Mouse (Mus musculus) myocyte (in vitro differentiated cells): ENCODE measurements at regions not wholly inside any gene's neighbourhood (a gene's known extent, or its start where the extent isn't known, plus 50 kb on each side); places are given as distances from the start of the nearest gene placed in this dataset.

Experiments
- H3K27me3 ChIP-seq: one replicate; pipeline ENCODE4 v1.6.1; 2011; ENCODE audit not compliant: control insufficient read depth, insufficient read depth, insufficient read length
- H3K36me3 ChIP-seq: one replicate; pipeline ENCODE4 v1.6.1; 2011; ENCODE audit not compliant: control insufficient read depth, insufficient read depth
- H3K4me2 ChIP-seq: one replicate; pipeline ENCODE4 v1.6.1; 2011; ENCODE audit warnings: low read depth, control low read depth
- H3K4me3 ChIP-seq: one replicate; pipeline ENCODE4 v1.5.1; 2011; ENCODE audit warnings: mild to moderate bottlenecking, control low read depth, moderate library complexity
- H3K79me2 ChIP-seq: one replicate; pipeline ENCODE4 v1.6.1; 2011; ENCODE audit not compliant: control insufficient read depth, insufficient read depth
- H3ac ChIP-seq: one replicate; pipeline ENCODE4 v1.6.1; 2011; ENCODE audit not compliant: control insufficient read depth, insufficient read length
- CEBPB ChIP-seq: IDR thresholded peaks from 2 replicates; pipeline ENCODE4 v1.6.1; 2011; ENCODE audit warnings: mild to moderate bottlenecking, moderate library complexity; ENCODE audit not compliant: poor library complexity, insufficient read depth, severe bottlenecking
- E2F4 ChIP-seq: IDR thresholded peaks from one replicate; pipeline ENCODE4 v1.6.1; 2011; ENCODE audit warnings: mild to moderate bottlenecking, control low read depth, moderate library complexity; ENCODE audit not compliant: insufficient read depth
- MAX ChIP-seq: IDR thresholded peaks from one replicate; pipeline ENCODE4 v1.6.1; 2011; ENCODE audit warnings: low read depth, mild to moderate bottlenecking, control low read depth
- MYOD1 ChIP-seq, 3 experiments: IDR thresholded peaks; one replicate each; pipeline ENCODE4 v1.6.1; 2011; ENCODE audit warnings: control low read depth in 2 of 3, low read depth in 2 of 3, mild to moderate bottlenecking in 2 of 3, moderate library complexity in 1 of 3; ENCODE audit not compliant: insufficient read length in 2 of 3, control insufficient read depth in 1 of 3
- MYOG ChIP-seq, 3 experiments: IDR thresholded peaks; one replicate each; pipeline ENCODE4 v1.6.1; 2011; ENCODE audit warnings: control low read depth in 2 of 3, low read depth in 2 of 3, mild to moderate bottlenecking in 2 of 3; ENCODE audit not compliant: insufficient read length in 2 of 3, control insufficient read depth in 1 of 3, insufficient read depth in 1 of 3
- POLR2A ChIP-seq: IDR thresholded peaks from one replicate; pipeline ENCODE4 v1.6.1; 2011; ENCODE audit warnings: low read depth, mild to moderate bottlenecking, control low read depth, moderate library complexity; ENCODE audit not compliant: insufficient read length
- POLR2AphosphoS2 ChIP-seq: IDR thresholded peaks from one replicate; pipeline ENCODE4 v1.6.1; 2011; ENCODE audit warnings: low read depth, control low read depth; ENCODE audit not compliant: insufficient read length
- REST ChIP-seq: IDR thresholded peaks from one replicate; pipeline ENCODE4 v1.6.1; 2011; ENCODE audit warnings: mild to moderate bottlenecking, control low read depth, moderate library complexity; ENCODE audit not compliant: insufficient read depth, insufficient read length
- SRF ChIP-seq: IDR thresholded peaks from one replicate; pipeline ENCODE4 v1.6.1; 2011; ENCODE audit warnings: low read depth; ENCODE audit not compliant: control insufficient read depth, insufficient read length
- TCF12 ChIP-seq: IDR thresholded peaks from one replicate; pipeline ENCODE4 v1.6.1; 2011; ENCODE audit warnings: mild to moderate bottlenecking, control low read depth; ENCODE audit not compliant: poor library complexity, insufficient read depth, severe bottlenecking
- TCF3 ChIP-seq: IDR thresholded peaks from one replicate; pipeline ENCODE4 v1.6.1; 2011; ENCODE audit warnings: low read depth, control low read depth; ENCODE audit not compliant: insufficient read length
- USF1 ChIP-seq: IDR thresholded peaks from one replicate; pipeline ENCODE4 v1.6.1; 2011; ENCODE audit warnings: low read depth, mild to moderate bottlenecking, control low read depth, moderate library complexity

DNA sequence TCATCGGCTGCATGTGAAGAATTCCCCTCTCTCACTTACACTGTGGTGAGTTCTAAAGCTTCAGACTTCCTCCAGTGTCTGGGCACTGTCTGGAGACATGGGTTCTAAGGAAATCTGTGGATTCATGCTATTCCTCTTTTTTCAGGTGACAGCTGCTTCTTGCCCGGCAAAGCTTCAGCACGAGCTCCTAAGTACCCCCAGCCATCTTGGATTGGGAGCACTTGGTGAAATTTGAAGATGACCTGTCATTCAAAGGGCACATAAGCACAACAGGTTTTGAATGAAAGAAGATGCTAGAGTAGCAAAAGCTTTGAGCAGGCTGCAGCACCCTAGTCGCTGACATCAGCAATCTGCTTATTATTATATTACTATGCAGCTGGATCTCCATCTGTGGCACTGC lies 164.3 kb downstream of the Zfp365 start:
- no peaks in the 10 kb centered on the region for H3K27me3 ChIP-seq
- TF ChIP-seq POLR2A (no peak), POLR2AphosphoS2 (no peak), MYOD1 (IDR thresholded peaks at IDR 0.05; ENCODE audit: control insufficient read depth in 1 of 3, insufficient read length in 2 of 3, low read depth in 2 of 3) (no peak), USF1 (no peak), MAX (no peak), CEBPB (no peak), TCF3 (no peak), REST (no peak), E2F4 (no peak), MYOG (IDR thresholded peaks at IDR 0.05; ENCODE audit: control insufficient read depth in 1 of 3, insufficient read depth in 1 of 3, insufficient read length in 2 of 3, low read depth in 2 of 3) (no peak), TCF12 (no peak), SRF (no peak)
- H3K4me2 ChIP-seq = no peak overlapping the region
- no peak overlapping the region for H3K4me3 ChIP-seq
- no peak overlapping the region for H3ac ChIP-seq
- no peaks in the 10 kb centered on the region for H3K36me3 ChIP-seq
- H3K79me2 ChIP-seq = no peaks in the 10 kb centered on the region

DNA sequence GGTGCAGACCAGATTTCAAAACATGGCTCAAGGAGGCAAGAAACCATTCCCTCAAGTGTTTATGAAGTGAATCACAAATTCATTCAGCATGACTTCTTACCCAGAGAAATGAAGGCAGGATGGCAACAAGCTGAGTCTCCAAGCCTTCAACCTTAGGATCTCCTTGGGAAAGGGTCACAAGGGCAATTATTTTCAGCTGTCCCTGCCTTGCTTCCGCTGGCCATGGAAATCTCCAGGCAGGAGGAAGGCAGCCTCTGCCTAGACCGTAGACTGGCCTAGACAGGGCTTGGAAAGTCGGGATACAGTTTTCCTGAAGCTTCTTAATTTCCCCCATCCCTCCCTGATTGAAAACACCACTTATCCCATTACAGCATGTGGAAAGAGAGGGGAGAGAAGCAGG lies 165.0 kb downstream of the Zfp365 start:
- TF ChIP-seq CEBPB = no peak
- no peak for TF ChIP-seq USF1
- no peak for TF ChIP-seq SRF
- TF ChIP-seq MAX = no peak
- no peak for TF ChIP-seq POLR2AphosphoS2
- no peak for TF ChIP-seq E2F4
- no peak for TF ChIP-seq MYOG (IDR thresholded peaks at IDR 0.05; ENCODE audit: control insufficient read depth in 1 of 3, insufficient read depth in 1 of 3, insufficient read length in 2 of 3, low read depth in 2 of 3)
- TF ChIP-seq POLR2A = no peak
- TF ChIP-seq REST = no peak
- TF ChIP-seq TCF12 = no peak
- TF ChIP-seq TCF3 = no peak
- Histone ChIP-seq H3K79me2 (no peaks in the 10 kb centered on the region), H3K4me2 (no peak overlapping the region), H3ac (no peak overlapping the region), H3K36me3 (no peaks in the 10 kb centered on the region), H3K27me3 (no peaks in the 10 kb centered on the region), H3K4me3 (no peak overlapping the region)

DNA sequence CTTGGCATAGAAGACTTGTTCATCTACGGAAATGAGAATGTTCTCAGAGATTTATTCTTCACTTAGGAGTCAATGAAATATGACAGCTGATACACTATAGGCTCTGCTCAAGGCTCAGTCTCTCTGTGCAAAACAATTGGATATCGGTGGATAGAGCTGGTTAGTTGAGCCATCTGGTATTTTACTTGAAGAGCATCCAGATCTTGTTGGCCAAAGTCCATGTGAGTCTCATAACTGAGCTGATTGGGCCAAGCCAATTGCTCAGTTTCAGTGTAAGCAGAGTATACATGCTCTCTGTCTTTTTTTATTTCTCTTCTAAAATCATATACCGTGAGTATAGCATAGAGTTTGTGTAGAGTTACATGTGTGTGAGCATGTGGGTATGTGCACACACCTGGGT lies 166.3 kb downstream of the Zfp365 start:
- Histone ChIP-seq H3K36me3 (no peaks in the 10 kb centered on the region), H3K4me2 (no peak overlapping the region), H3K79me2 (no peaks in the 10 kb centered on the region), H3K4me3 (no peak overlapping the region), H3ac (no peak overlapping the region), H3K27me3 (no peaks in the 10 kb centered on the region)
- TF ChIP-seq TCF12 = no peak
- TF ChIP-seq TCF3 = no peak
- no peak for TF ChIP-seq MYOG (IDR thresholded peaks at IDR 0.05; ENCODE audit: control insufficient read depth in 1 of 3, insufficient read depth in 1 of 3, insufficient read length in 2 of 3, low read depth in 2 of 3)
- no peak for TF ChIP-seq CEBPB
- no peak for TF ChIP-seq E2F4
- no peak for TF ChIP-seq POLR2AphosphoS2
- TF ChIP-seq MAX = no peak
- TF ChIP-seq REST = no peak
- no peak for TF ChIP-seq SRF
- TF ChIP-seq USF1 = no peak
- no peak for TF ChIP-seq MYOD1 (IDR thresholded peaks at IDR 0.05; ENCODE audit: control insufficient read depth in 1 of 3, insufficient read length in 2 of 3, low read depth in 2 of 3)
- no peak for TF ChIP-seq POLR2A

DNA sequence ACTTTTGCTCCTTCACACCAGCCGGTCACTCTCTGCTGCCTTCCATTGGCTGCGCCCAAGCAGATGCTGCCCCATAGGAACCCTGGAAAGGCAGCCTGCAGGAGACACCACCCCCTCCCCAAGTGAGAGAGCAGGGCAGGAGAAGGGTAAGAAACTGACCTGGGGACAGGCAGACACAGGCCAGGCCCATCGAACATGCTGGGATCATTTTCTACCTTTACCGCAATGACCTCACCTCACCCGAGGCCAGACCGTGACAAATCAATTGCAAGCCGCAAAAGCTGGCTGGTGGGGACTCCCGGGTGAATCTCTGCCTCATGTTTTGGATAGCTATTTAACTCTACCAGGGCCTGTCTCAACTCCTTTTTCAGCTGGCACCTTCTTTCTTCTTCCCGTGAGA lies 168.9 kb downstream of the Zfp365 start:
- Histone ChIP-seq H3K36me3 (no peaks in the 10 kb centered on the region), H3K27me3 (no peaks in the 10 kb centered on the region), H3K4me2 (no peak overlapping the region), H3ac (no peak overlapping the region), H3K4me3 (no peak overlapping the region), H3K79me2 (no peaks in the 10 kb centered on the region)
- TF ChIP-seq CEBPB = no peak
- no peak for TF ChIP-seq TCF12
- no peak for TF ChIP-seq REST
- no peak for TF ChIP-seq MAX
- no peak for TF ChIP-seq E2F4
- no peak for TF ChIP-seq MYOD1 (IDR thresholded peaks at IDR 0.05; ENCODE audit: control insufficient read depth in 1 of 3, insufficient read length in 2 of 3, low read depth in 2 of 3)

DNA sequence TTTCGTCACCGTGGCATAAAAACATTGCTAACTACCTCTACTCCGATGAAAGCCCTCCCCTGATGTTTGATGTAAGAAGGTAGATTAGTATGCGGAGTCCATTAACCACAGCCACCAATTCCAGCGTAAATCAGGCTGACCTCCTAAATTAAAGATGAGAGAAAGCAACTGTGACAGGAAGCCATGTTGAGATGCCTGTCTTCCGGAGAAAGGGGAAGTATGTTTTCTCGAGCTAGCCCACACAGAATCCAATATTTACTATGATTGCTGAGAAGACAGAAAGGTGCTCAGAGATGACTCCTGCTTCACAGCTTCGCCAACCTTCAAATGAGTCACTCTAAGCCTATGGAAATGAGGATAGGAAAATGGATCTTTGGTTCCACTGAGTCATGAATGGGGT lies 169.6 kb downstream of the Zfp365 start:
- H3ac ChIP-seq = no peak overlapping the region
- TF ChIP-seq CEBPB = no peak
- no peak for TF ChIP-seq REST
- TF ChIP-seq POLR2AphosphoS2 = no peak
- TF ChIP-seq E2F4 = no peak
- no peak for TF ChIP-seq TCF12
- no peak for TF ChIP-seq SRF
- no peak for TF ChIP-seq TCF3
- TF ChIP-seq USF1 = no peak
- no peak for TF ChIP-seq MYOD1 (IDR thresholded peaks at IDR 0.05; ENCODE audit: control insufficient read depth in 1 of 3, insufficient read length in 2 of 3, low read depth in 2 of 3)
- no peak for TF ChIP-seq POLR2A
- no peak for TF ChIP-seq MAX
- TF ChIP-seq MYOG (IDR thresholded peaks at IDR 0.05; ENCODE audit: control insufficient read depth in 1 of 3, insufficient read depth in 1 of 3, insufficient read length in 2 of 3, low read depth in 2 of 3) = no peak
- no peaks in the 10 kb centered on the region for H3K27me3 ChIP-seq
- no peaks in the 10 kb centered on the region for H3K36me3 ChIP-seq
- H3K4me2 ChIP-seq = no peak overlapping the region
- no peaks in the 10 kb centered on the region for H3K79me2 ChIP-seq
- no peak overlapping the region for H3K4me3 ChIP-seq
